Mouse (Mus musculus) ovary, postnatal 36 days (tissue): Measurements from ENCODE around the gene Uba6.

Experiments used
- DNase-seq: peaks from one replicate; pipeline ENCODE4 v3.0.0; 2022; ENCODE audit warnings: low spot score, mixed read lengths

Uba6 gene

DNA sequence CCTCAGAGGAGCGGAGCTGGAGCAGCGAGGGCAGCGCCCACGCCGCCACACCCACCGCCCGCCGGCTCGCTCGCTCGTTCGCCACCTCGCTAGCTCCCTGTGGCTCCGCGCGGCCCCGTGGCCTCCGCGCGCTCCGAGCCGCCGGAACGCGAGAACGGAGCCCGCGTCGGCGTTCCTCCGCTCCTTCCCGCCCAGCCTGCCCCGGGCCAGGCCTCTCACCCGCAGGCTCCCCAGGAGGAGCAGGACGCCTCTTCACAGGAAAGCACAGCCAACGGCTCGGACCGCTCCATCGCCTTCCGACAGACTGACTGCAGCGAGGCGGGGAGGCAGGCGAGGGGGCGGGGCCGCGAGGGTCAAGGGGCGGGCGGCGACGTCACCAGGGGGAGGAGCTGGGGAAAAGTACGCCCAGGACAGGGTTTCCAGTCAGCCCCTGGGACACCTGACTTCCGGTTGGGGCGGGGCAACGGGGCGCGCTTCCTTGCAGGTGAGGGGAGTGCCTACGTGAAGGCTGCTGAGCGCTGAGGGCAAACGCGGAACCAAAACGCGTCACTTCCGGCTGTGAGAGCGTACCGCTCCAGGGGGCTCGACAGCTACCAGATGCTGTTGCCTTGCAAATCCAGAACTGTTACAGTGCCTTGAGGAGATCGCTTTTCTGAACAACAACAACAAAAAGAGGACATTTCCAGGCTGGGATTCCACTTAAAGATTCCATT is at the start of gene Uba6:
Gene Uba6, minus strand, starts transcription at position 355 of the 713 bp plus-strand sequence.
- peak; percentile 99 for DNase-seq

- no peak for DNase-seq
Measured at GRCm38 (mm10) chr5:86197801-86198200, 25.2 kb upstream of the Uba6 start, which contains the start of gene Gnrhr. Gene Gnrhr (minus strand): TSS chr5:86197901.

- DNase-seq, result no peak
Measured at GRCm38 (mm10) chr5:86191356-86191755, 18.8 kb upstream of the Uba6 start.

DNA sequence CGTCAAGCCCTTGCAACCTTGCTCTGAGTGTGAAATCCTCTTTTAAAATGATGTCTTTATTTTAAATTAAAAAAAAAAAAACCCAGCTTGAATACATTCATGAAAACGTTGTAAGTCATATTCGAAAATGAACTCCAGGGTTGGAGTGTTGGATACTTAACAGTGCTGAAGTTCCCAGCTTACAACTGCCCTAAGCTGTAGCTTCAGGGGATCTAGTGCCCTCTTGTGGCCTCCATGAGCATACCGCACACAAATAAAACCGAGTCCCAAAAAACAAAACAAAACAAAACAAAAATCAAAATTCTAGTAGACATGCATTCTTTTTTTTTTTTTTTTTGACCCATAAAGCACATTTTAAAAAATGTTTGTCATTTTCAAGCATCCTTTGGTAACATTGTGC is 18.2 kb upstream of the Uba6 start:
- DNase-seq, result no peak

DNA sequence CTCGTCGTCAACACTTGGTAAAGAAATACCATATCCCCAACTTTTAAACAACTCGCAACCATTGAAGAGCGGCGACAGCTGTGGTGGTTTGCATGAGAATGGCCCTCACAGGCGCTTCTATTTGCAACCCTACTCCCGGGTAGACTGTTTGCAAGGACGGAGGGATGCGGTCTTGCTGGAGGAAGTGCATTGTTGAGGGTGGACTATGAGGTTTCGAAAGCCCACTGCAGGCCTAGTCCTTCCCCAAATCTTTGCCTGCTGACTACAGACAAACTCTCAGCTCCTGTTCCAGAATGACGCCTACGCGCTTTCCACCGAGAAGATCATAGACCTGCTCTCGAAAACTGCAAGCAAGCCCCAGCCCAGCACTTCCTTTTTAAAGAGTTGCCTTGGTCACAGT is 17.7 kb upstream of the Uba6 start:
- no peak for DNase-seq

DNA sequence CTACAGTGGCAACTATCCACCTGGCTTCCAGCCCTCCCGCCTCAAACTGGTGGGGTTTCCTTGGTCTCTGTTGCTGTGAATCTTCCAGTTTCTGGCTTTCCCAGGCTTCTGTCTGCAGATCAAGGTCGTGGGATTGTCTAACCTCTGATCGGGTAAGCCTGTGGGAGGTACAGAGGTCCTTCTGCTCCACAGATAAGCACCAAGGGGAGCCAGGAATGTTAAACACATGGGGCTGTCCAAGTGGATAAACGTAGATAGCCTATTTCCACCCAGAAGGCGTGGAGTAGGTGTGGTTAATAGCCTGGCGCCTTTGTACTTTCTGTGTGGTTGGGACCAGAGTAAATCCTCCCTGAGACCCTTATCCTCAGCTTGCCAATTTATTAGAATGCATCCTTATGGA is 14.8 kb upstream of the Uba6 start:
- peak; percentile 7 for DNase-seq

DNA sequence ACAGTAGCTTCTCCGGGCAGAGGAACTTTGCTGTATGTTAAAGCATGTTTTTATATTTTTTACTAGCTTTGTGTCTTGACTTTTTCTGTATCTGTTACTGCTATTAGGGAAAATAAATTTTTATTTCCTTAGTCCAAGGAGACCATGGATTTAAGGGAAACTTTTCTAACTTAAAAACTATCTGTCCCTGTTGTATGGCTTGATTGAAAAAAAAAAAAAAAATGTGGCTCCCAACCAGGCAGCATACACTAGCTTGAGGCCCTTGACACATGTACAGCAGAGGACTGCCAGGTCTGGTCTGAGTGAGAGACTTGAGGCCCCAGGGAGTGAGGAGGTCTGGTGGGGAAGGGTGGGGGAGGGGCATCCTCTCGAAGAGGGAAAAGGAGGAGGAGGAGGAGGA is 1.2 kb upstream of the Uba6 start:
- no peak for DNase-seq

- DNase-seq, result no peak
Measured at GRCm38 (mm10) chr5:86172088-86172448, 535 bp downstream of the Uba6 start.

DNA sequence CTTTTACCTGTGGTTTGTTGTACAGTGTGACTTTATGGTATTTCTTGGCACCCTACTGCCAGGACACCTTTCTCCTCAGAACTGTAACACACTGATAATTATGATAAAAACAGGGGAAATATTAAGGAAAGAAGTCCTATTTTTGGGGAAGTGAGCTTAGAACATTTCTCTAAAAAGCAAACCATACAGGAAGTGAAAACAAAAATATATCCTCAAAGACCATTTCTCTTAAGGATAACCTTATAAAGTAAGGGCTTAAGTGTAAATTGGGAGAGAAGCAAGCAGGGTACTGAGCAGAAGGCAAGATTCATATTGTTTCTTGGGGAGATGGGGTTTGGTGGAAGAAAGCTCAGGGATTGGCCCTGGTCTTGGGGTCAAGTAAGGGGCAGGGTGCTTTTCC is 42.8 kb downstream of the Uba6 start:
- no peak for DNase-seq

GRCm38 (mm10) chr5:86128749-86129148 is 43.9 kb downstream of the Uba6 start:
- no peak for DNase-seq

GRCm38 (mm10) chr5:86118457-86119094 is 54.0 kb downstream of the Uba6 start:
- no peak for DNase-seq

DNA sequence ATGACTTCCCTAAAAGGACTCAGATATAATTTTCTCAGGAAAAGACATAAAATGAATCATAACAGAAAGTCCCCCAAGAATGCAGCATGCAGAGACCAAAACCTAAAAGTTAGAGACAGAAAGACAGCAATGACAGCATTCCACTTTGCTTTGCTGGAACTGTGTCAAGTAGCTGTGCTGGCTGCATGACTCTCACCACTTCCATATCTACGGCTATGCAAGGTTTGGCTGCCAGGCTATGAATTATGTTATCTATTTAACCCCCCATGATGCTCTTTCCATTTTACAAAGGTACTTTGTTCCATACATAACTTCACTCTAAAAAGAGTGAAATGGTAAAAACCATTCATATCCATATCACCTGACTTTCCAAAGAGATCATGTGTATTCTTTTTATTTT is 58.6 kb downstream of the Uba6 start:
- DNase-seq, result no peak

DNA sequence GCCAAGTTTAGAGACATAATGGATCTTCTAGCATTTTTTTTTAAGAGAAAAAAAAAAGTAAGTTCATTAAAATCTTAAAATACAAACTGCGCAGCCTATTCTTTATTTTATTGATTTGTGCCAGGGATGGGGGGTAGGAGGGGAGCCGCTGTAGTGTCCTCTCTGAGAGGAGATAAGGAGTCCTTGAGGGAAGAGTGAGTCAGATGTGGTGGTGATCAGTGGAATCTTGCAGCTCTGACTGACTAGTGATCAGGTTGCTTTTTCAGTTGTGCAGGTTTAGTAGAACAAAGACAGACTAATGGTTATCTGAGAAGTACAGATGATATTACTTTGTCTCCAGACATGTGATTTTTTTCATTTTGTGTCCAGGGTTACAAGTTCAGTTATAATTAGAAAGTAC is 59.6 kb downstream of the Uba6 start:
- DNase-seq, result no peak

DNA sequence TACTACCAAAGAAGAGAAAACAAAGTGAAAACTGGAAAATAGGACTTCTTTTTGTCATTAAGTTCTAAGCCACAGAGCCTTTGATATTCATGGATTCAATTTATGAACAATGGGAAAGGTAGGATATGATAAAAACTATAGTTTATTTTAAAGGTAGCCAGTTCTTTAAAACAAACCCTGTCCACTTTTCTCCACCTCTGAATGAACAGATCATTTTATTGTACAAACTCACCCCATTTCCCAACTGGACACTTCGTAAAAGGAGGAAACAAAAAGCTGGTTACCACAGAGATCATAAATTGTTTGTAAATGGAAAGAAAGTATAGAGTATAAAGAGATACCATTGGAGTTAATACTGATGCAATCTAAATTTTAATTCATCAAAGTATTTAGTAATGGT is 61.5 kb downstream of the Uba6 start:
- DNase-seq, result no peak

DNA sequence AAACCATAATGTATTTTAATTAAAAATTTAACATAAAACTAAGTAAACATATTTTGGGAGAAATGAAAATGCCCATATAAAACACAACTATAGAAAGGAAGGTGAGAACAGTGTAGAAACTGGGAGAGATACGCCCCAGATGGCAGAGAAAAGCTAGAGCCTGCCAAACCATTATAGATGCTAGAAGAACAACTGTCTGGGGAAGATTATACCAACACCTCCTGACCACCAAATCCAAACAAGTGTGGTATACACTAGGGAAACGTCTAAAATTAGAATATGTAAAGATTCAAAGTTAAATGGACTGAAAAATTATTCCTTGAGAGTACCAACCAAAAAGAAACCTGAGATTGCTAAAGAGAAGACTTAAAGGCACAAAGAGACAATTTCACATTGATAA is 66.0 kb downstream of the Uba6 start:
- DNase-seq, result no peak

DNA sequence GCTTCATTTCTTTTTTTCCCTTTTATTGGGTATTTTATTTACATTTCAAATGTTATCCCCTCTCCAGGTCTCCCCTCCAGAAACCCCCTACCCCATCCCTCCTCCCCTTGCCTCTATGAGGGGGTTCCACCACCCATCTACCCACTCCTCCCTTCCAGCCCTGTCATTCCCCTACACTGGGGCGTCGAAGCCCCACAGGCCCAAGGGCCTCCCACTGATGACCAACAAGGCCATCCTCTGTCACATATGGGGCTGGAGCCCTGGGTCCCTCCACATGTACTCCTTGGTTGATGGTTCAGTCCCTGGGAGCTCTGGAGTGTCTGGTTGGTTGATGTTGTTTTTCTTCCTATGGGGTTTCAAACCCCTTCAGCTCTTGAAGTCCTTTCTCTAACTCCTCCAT is 70.4 kb downstream of the Uba6 start:
- no peak for DNase-seq

- no peak for DNase-seq
Measured at GRCm38 (mm10) chr5:86100621-86101020, 72.0 kb downstream of the Uba6 start.

DNA sequence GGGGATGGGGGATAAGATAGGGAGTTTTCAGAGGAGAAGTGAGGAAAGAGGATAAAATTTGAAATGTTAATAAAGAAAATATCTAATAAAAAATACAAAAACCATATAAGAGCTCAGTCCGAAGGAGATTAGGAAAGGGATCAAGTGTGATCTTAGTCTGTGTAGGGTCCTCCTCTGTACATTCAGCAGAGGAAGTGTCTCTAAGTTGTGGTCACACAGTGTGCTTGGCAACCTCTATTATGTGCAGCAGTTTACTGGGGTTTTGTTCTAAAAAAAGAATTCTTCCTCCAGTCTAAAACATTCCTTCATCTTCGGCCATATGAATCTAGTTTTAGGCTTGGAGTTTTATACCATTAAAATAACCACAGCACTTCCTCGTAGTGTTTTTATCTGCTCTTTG is 73.6 kb downstream of the Uba6 start:
- no peak for DNase-seq

DNA sequence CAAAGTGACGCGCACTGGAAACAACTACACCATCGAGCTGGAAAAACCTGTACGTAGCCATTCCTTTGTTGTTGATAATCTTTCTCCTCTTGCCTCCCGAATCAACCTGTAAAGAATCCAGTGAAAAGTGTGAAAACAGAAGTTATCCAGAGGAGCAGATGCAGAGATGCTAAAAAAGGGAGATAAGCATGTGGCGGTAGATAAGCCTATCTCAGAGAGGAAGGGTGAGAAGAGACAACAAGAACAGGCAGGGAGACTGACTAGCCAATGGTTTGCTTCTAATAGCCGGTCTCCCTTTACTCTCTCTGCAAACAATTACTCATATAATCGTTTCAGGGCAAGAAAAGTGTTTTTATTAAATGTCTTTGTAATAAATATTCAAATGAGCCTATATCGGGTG is 77.8 kb downstream of the Uba6 start:
- no peak for DNase-seq

DNA sequence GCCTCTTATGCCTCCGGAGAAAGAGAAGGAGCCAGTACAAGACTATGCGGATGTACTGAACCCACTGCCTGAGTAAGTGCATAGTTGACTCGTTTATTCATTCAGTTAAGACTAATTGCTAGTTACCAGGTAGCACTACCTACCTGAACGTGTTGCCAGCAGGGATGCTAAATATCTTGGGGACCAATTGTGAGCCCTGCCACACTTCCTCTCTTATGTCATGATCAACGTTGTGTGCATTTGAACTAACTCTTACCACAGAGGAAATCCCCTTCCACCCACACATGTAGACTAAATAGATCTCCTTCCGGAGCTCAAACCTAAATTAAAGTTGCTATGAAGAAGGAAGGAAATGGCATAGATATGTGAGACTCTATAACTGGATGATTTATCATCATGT is 85.9 kb downstream of the Uba6 start:
- DNase-seq, result no peak

DNA sequence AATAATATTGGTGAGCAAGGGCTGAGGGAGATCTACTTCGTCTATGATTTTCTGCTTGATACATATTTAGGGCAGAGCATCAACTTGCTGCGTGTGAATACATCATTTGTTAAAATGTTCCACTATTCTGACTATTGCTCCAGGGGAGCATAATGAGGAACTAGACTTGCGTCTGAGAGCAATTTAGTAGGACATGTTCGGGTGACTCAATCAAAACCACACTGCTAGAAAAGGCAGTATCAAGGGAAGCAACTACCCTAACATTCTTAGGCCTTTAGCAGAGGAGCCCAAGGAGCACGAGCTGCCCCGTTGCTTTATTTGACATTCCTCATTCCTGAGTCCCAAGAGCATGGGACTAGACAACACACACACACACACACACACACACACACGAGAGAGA is 87.6 kb downstream of the Uba6 start:
- no peak for DNase-seq

DNA sequence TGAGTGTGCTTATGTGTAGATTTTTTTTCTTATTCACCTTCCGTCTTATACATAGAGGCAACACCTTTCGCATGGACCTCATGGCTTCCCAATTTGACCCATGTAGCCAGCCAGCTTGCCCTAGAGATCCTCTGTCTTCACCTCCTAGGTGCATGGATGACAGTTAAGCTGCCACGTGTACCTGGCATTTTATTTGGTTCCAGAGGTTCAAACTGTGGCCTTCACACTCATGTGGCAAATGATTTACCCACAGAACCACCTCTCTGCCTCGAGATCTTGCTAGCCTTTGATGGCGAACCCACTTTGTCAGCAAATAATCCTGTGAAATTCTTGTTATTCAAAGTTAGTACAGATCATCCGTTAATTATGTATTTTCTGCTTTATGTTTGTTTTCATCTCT is 88.6 kb downstream of the Uba6 start:
- no peak for DNase-seq

DNA sequence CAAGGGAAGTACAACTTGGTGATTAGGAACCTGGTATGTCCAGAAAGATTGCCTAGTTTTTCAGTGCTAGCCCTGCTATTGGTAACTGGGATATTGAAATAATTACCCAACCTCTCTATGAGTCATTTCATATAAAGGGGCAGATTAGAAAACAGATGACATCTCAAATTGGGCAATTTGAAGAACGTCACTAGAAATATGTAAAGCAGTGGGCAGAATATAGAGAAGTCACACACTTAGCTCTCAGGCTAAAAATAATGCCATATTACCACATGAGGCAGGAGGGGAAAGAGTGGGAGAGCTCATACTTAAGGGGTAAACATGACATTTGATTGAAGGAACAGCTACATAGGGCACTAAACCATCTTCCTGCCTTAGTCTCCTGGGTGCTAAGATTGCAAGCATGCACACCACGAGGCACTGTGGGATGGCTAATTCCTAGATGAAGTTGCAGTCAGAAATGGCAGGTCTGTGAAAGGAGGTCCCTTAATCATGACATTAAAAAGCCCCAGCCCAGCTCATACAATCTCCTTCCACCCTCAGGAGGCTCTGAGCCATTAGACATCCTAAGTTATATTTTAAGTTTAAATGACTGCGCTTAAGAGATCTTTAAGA is 93.8 kb downstream of the Uba6 start:
- no peak for DNase-seq
